Mouse (Mus musculus) ES-Bruce4 (cell line): ENCODE measurements around the gene Taok3. TPM values are rescaled to one million over a fixed set of nuclear protein-coding genes. Genes with fewer than 3 reads are reported as not detected.

ENCODE experiments used
- H3K27ac ChIP-seq: 2 replicates; pipeline ENCODE4 v1.5.1; 2012; ENCODE audit warnings: low read length, inconsistent platforms; ENCODE audit not compliant: insufficient read depth
- H3K27me3 ChIP-seq: 2 replicates; pipeline ENCODE4 v1.6.1; 2012; ENCODE audit warnings: mild to moderate bottlenecking, low read length, inconsistent platforms; ENCODE audit not compliant: control insufficient read depth, poor library complexity, insufficient read depth, severe bottlenecking
- H3K36me3 ChIP-seq: 2 replicates; pipeline ENCODE4 v1.6.1; 2012; ENCODE audit warnings: inconsistent platforms, mild to moderate bottlenecking, low read length, moderate library complexity; ENCODE audit not compliant: control insufficient read depth, poor library complexity, insufficient read depth, severe bottlenecking
- H3K4me1 ChIP-seq: one replicate; pipeline ENCODE4 v1.8.1; 2011; ENCODE audit warnings: low read length; ENCODE audit not compliant: control insufficient read depth, insufficient read depth
- H3K4me3 ChIP-seq: 2 replicates; pipeline ENCODE4 v1.5.1; 2011; ENCODE audit warnings: low read depth, mild to moderate bottlenecking, low read length
- H3K9ac ChIP-seq: 2 replicates; pipeline ENCODE4 v1.6.1; 2012; ENCODE audit warnings: low read depth, mild to moderate bottlenecking, inconsistent platforms; ENCODE audit not compliant: poor library complexity, severe bottlenecking
- H3K9me3 ChIP-seq: replicated peaks from 2 replicates; pipeline ENCODE4 v1.6.1; 2012; ENCODE audit warnings: mild to moderate bottlenecking, low read length, inconsistent platforms; ENCODE audit not compliant: control insufficient read depth, poor library complexity, insufficient read depth, severe bottlenecking
- CTCF ChIP-seq: IDR thresholded peaks from one replicate; pipeline ENCODE4 v1.8.1; 2011; ENCODE audit warnings: low read depth, low read length
- EP300 ChIP-seq: IDR thresholded peaks from 2 replicates; pipeline ENCODE4 v1.6.1; 2011; ENCODE audit warnings: low read depth, low read length; ENCODE audit not compliant: insufficient read depth
- POLR2A ChIP-seq: IDR thresholded peaks from one replicate; pipeline ENCODE4 v1.8.1; 2011; ENCODE audit warnings: low read length; ENCODE audit not compliant: insufficient read depth
- polyA plus RNA-seq: library from polyadenylated mRNA; stranded (reverse); fragments of >200 nt; gene quantifications from 2 replicates; pipeline ENCODE4 v1.2.4, GENCODE M21; 2011; ENCODE audit warnings: low read depth; ENCODE audit not compliant: missing spikeins, insufficient read depth, insufficient read length

The Taok3 gene
- polyA plus RNA-seq, 1 experiment: 27.3 TPM

DNA sequence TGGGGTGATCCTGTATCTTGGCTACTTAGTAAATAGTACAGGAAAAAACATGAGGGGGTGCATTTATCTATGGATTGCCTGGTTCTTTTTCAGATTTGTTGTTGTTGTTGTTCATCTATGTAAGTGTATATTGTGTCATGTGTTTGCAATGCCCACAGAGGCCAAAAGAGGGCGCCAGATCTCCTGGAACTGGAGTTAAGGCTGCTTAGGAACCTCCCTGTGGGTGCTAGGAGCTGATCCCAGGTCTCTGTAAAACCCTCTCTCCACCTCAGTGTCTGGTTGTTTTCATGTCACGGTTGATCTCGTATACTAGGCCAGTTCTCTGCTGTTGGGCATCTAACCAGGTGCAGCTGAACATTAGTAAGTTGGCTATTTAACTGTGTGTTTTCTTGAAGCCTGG, 78.5 kb downstream of the Taok3 start:
- H3K9ac ChIP-seq: no peak overlapping the region
- H3K27ac ChIP-seq: no peak overlapping the region
- no peaks in the 10 kb centered on the region for H3K9me3 ChIP-seq
- no peaks in the 10 kb centered on the region for H3K4me1 ChIP-seq
- H3K27me3 ChIP-seq: no peaks in the 10 kb centered on the region
- H3K4me3 ChIP-seq: no peak overlapping the region
- H3K36me3 ChIP-seq: no peaks in the 10 kb centered on the region
- TF ChIP-seq POLR2A: no peak
- no peak for TF ChIP-seq CTCF
- TF ChIP-seq EP300: no peak

DNA sequence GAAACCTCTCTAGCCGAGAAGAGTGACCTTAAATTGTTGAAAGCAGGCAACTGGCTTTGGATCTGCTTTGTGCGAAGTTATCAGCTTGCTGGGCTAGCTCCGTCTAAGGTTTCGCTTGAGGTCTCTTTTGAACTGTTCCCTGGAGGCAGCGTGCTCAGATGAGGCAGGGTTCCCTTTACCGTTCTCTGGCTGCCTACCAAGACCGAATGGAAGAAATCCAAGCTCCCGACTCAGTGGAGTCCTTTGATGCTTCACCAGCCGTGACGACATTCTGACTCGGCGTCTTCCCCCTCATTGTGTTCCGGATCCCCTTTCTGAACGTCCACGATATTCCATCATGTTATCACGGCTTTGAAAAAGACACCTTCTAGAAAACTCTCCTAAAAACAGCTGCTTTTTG, 87.4 kb downstream of the Taok3 start:
- Histone ChIP-seq H3K4me3 (no peak overlapping the region), H3K9ac (no peak overlapping the region), H3K27ac (no peak overlapping the region), H3K9me3 (no peaks in the 10 kb centered on the region), H3K27me3 (no peaks in the 10 kb centered on the region), H3K4me1 (no peaks in the 10 kb centered on the region), H3K36me3 (no peaks in the 10 kb centered on the region)
- TF ChIP-seq CTCF (no peak), POLR2A (no peak), EP300 (no peak)

DNA sequence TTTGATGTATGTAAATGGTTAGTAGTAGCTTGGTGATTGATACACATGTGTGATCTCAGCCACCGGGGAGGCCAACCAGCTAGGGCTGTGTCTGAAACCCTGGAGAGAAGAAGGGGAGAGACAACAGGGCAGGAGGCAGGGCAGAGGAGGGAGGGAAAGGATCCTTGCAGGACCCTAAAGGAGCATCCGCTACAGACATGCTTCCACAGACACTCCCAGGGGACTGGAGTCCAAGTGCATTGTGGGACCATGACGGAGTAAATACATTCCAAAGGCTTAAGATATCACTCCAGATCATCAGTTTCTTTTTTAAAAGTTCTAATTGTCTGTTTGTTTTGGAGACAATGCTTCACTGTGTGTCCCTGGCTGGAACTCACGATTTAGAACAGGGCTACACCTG, 94.1 kb downstream of the Taok3 start:
- Histone ChIP-seq H3K9ac (no peak overlapping the region), H3K9me3 (no peaks in the 10 kb centered on the region), H3K27ac (no peak overlapping the region), H3K36me3 (no peaks in the 10 kb centered on the region), H3K4me1 (no peaks in the 10 kb centered on the region), H3K4me3 (no peak overlapping the region), H3K27me3 (no peaks in the 10 kb centered on the region)
- TF ChIP-seq EP300 (no peak), POLR2A (no peak), CTCF (no peak)

DNA sequence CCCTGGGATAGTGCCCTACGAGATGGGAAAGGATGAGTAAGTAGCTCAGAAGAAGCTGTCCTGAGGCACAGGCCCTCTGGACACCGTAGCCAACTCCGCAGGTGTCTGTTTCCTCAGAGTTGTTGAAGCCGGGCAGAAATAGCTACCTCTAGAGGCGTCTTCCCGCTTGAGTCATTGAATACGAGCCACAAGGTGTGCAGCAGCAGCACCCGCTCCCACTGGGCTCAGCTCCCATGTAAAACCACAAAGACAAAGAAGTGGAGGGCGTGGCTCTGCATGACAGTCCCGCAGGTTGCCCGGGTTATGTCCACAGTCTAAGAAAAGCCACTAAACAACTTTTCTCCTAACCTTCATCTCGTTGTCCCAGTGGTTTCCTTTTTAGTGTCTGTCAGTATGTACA, 111.1 kb downstream of the Taok3 start:
- Histone ChIP-seq H3K36me3 (no peaks in the 10 kb centered on the region), H3K27ac (no peak overlapping the region), H3K9ac (no peak overlapping the region), H3K4me1 (no peaks in the 10 kb centered on the region), H3K27me3 (no peaks in the 10 kb centered on the region), H3K9me3 (no peaks in the 10 kb centered on the region), H3K4me3 (no peak overlapping the region)
- TF ChIP-seq CTCF: no peak

DNA sequence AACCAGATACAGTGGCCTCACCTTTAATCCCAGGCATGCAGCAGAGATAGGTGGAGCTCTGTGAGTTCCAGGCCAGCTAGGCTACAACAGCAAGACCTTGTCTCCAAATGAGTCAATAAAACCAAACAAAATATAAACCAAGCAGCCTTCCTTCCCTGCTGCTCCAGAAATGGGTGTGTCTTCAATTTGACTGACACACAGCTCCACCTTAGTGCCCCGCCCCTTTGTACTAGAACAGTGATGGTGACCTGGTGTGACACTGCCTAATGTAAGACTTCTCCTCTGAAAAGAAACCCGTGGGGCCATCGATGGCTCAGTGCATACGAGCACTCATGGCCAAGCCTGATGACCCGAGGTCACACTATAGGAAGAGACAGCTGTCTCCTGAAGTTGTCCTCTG, 116.6 kb downstream of the Taok3 start:
- Histone ChIP-seq H3K27me3 (no peaks in the 10 kb centered on the region), H3K27ac (no peak overlapping the region), H3K4me3 (no peak overlapping the region), H3K36me3 (no peaks in the 10 kb centered on the region), H3K9ac (no peak overlapping the region), H3K4me1 (no peaks in the 10 kb centered on the region), H3K9me3 (no peaks in the 10 kb centered on the region)
- TF ChIP-seq EP300: no peak
- no peak for TF ChIP-seq POLR2A
- no peak for TF ChIP-seq CTCF

DNA sequence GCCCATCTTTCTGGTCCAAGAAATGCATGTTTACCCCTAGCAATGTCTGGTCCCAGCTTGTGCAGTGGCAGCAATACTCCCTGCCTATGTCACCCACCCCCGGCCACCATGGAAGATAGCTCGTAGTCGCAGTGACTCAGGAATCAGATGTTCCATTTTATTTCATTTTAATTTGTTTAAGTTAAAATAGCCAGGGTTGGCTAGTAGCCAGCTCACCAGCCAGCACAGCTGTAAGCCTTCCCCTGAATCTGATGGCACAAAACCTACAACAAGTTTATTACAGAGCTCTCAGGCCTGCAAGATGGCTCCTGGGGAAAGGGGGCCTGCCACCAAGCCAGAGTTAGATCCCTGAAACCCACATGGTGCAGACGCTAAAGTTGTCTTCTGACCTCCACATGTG, 119.2 kb downstream of the Taok3 start:
- no peak overlapping the region for H3K27ac ChIP-seq
- TF ChIP-seq POLR2A: no peak
- no peak for TF ChIP-seq EP300
- no peak for TF ChIP-seq CTCF

More for the DNA sequence above, 119.2 kb downstream of the Taok3 start:
- H3K27me3 ChIP-seq: no peaks in the 10 kb centered on the region
- no peak overlapping the region for H3K9ac ChIP-seq
- no peaks in the 10 kb centered on the region for H3K9me3 ChIP-seq
- H3K4me1 ChIP-seq: no peaks in the 10 kb centered on the region
- no peak overlapping the region for H3K4me3 ChIP-seq
- H3K36me3 ChIP-seq: no peaks in the 10 kb centered on the region
